Mouse (Mus musculus): ENCODE measurements around the gene Drap1.

DNA sequence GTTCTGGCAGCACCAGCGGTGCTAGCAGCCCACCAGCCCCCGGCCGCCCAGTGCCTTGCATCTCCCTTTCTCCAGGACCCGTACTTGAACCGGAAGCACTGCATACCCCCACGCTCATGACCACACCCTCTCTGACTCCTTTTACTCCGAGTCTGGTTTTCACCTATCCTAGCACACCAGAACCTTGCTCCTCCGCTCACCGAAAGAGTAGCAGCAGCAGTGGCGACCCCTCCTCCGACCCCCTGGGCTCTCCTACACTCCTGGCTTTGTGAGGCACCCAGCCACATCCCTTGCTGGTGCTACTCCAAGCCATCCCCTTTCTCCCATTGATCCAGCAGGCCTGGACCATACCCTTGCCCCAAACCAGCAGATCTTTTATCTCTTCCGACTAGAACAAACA is 30.3 kb upstream of the Drap1 start:
- no peak for TF ChIP-seq CTCF (IDR thresholded peaks at IDR 0.05; ENCODE audit: low read depth)
- TF ChIP-seq EP300 (optimal IDR thresholded peaks at IDR 0.05): no peak

Data from stomach, postnatal 0 days (tissue).